Mouse (Mus musculus) CH12.LX (cell line): ENCODE measurements at regions not wholly inside any gene's neighbourhood (a gene's known extent, or its start where the extent isn't known, plus 50 kb on each side); places are given as distances from the start of the nearest gene placed in this dataset.

Source experiments
- DNase-seq: peaks from one replicate; pipeline ENCODE4 v3.0.0-alpha.2; 2013; ENCODE audit errors: extremely low read depth
- H3K27ac ChIP-seq: 2 replicates; pipeline ENCODE4 v1.5.1; 2012; ENCODE audit warnings: low read depth, mild to moderate bottlenecking, control low read depth, moderate library complexity; ENCODE audit not compliant: insufficient read depth
- H3K27me3 ChIP-seq: replicated peaks from 2 replicates; pipeline ENCODE3; 2012; ENCODE audit warnings: inconsistent platforms
- H3K36me3 ChIP-seq, 2 experiments: replicated peaks in 1 of 2; 2 replicates each; pipeline versions ENCODE3 to v1.6.1; 2012; ENCODE audit warnings: inconsistent platforms in 1 of 2, low read length in 1 of 2, mild to moderate bottlenecking in 1 of 2, mixed read lengths in 1 of 2, moderate library complexity in 1 of 2; ENCODE audit not compliant: control insufficient read depth in 1 of 2, insufficient read depth in 1 of 2
- H3K4me1 ChIP-seq, 2 experiments: 2 replicates each; pipeline ENCODE4 v1.6.1; 2012; ENCODE audit warnings: inconsistent platforms in 1 of 2, moderate library complexity in 1 of 2; ENCODE audit not compliant: insufficient read depth in 2 of 2, control insufficient read depth in 1 of 2
- H3K4me2 ChIP-seq: 2 replicates; pipeline ENCODE4 v1.6.1; 2012; ENCODE audit warnings: low read depth, mild to moderate bottlenecking, control low read depth; ENCODE audit not compliant: poor library complexity, insufficient read depth, severe bottlenecking
- H3K4me3 ChIP-seq, 3 experiments: fragments of 150-350 bp in 1 of 3; sonication (generic) in 1 of 3; replicated peaks in 1 of 3; 2 replicates each; pipeline versions ENCODE3 to v1.5.1; 2011 to 2012; ENCODE audit warnings: low read depth in 2 of 3, low read length in 2 of 3, mild to moderate bottlenecking in 2 of 3, moderate library complexity in 2 of 3, control low read depth in 1 of 3, improper control_type of control experiment in 1 of 3, inconsistent platforms in 1 of 3, mixed read lengths in 1 of 3; ENCODE audit not compliant: poor library complexity in 1 of 3
- H3K79me2 ChIP-seq: replicated peaks from 2 replicates; pipeline ENCODE4 v1.6.1; 2012; ENCODE audit warnings: mild to moderate bottlenecking, moderate library complexity; ENCODE audit not compliant: control insufficient read depth, poor library complexity, insufficient read depth, severe bottlenecking; ENCODE audit errors: extremely low read depth
- H3K9ac ChIP-seq: 2 replicates; pipeline ENCODE4 v1.6.1; 2012; ENCODE audit warnings: low read depth, mild to moderate bottlenecking, control low read depth, moderate library complexity; ENCODE audit not compliant: insufficient read depth
- H3K9me3 ChIP-seq: replicated peaks from 2 replicates; pipeline ENCODE3; 2012; ENCODE audit warnings: low read length, inconsistent platforms, mixed read lengths
- CHD2 ChIP-seq: IDR thresholded peaks from 2 replicates; pipeline ENCODE4 v1.6.1; 2011; ENCODE audit warnings: low read length, improper control_type of control experiment
- CTCF ChIP-seq, 2 experiments: IDR thresholded peaks in 1 of 2; conservative IDR thresholded peaks in 1 of 2; 2 replicates each; pipeline ENCODE4 v1.5.1; 2011 to 2012; ENCODE audit warnings: low read depth in 2 of 2, low read length in 2 of 2, improper control_type of control experiment in 1 of 2, inconsistent platforms in 1 of 2, mild to moderate bottlenecking in 1 of 2, moderate library complexity in 1 of 2
- ELF1 ChIP-seq: IDR thresholded peaks from 2 replicates; pipeline ENCODE4 v1.6.1; 2014; ENCODE audit warnings: low read depth, mild to moderate bottlenecking, inconsistent platforms, low read length, improper control_type of control experiment
- HCFC1 ChIP-seq: IDR thresholded peaks from 2 replicates; pipeline ENCODE4 v1.6.1; 2012; ENCODE audit warnings: low read depth, mild to moderate bottlenecking, inconsistent platforms, low read length, improper control_type of control experiment
- IRF4 ChIP-seq: IDR thresholded peaks from 2 replicates; pipeline ENCODE4 v1.6.1; 2014; ENCODE audit warnings: low read depth, mild to moderate bottlenecking, inconsistent platforms, low read length, improper control_type of control experiment
- KAT2A ChIP-seq: IDR thresholded peaks from 2 replicates; pipeline ENCODE4 v1.6.1; 2012; ENCODE audit warnings: low read length, improper control_type of control experiment, inconsistent platforms; ENCODE audit not compliant: insufficient replicate concordance
- MAX ChIP-seq: IDR thresholded peaks from 2 replicates; pipeline ENCODE4 v1.6.1; 2011; ENCODE audit warnings: low read length, improper control_type of control experiment
- MEF2A ChIP-seq: IDR thresholded peaks from 2 replicates; pipeline ENCODE4 v1.6.1; 2014; ENCODE audit warnings: low read depth, mild to moderate bottlenecking, inconsistent platforms, low read length, improper control_type of control experiment, borderline replicate concordance
- MXI1 ChIP-seq: IDR thresholded peaks from 2 replicates; pipeline ENCODE4 v1.6.1; 2011; ENCODE audit warnings: mild to moderate bottlenecking, low read depth, low read length, improper control_type of control experiment
- MYC ChIP-seq: IDR thresholded peaks from 2 replicates; pipeline ENCODE4 v1.6.1; 2011; ENCODE audit warnings: low read depth, mild to moderate bottlenecking, improper control_type of control experiment, low read length
- NRF1 ChIP-seq: IDR thresholded peaks from 2 replicates; pipeline ENCODE4 v1.6.1; 2014; ENCODE audit warnings: low read depth, mild to moderate bottlenecking, inconsistent platforms, low read length, improper control_type of control experiment, moderate library complexity
- POLR2A ChIP-seq: IDR thresholded peaks from 2 replicates; pipeline ENCODE4 v1.6.1; 2011; ENCODE audit warnings: low read depth, mild to moderate bottlenecking, improper control_type of control experiment, low read length
- RCOR1 ChIP-seq: conservative IDR thresholded peaks from 2 replicates; pipeline ENCODE4 v1.6.1; 2012; ENCODE audit warnings: low read depth, mild to moderate bottlenecking, inconsistent platforms, low read length, improper control_type of control experiment
- SIN3A ChIP-seq: IDR thresholded peaks from 2 replicates; pipeline ENCODE4 v1.6.1; 2012; ENCODE audit warnings: low read length, improper control_type of control experiment, inconsistent platforms
- SMC3 ChIP-seq: IDR thresholded peaks from 2 replicates; pipeline ENCODE4 v1.6.1; 2011; ENCODE audit warnings: low read depth, low read length, improper control_type of control experiment
- TCF12 ChIP-seq: IDR thresholded peaks from 2 replicates; pipeline ENCODE4 v1.6.1; 2014; ENCODE audit warnings: low read depth, mild to moderate bottlenecking, inconsistent platforms, low read length, improper control_type of control experiment
- ZC3H11A ChIP-seq: IDR thresholded peaks from 2 replicates; pipeline ENCODE4 v1.6.1; 2012; ENCODE audit warnings: low read depth, mild to moderate bottlenecking, inconsistent platforms, low read length, improper control_type of control experiment
- ZKSCAN1 ChIP-seq: IDR thresholded peaks from 2 replicates; pipeline ENCODE4 v1.6.1; 2012; ENCODE audit warnings: low read depth, inconsistent platforms, low read length, improper control_type of control experiment, borderline replicate concordance
- ZMIZ1 ChIP-seq: IDR thresholded peaks from 2 replicates; pipeline ENCODE4 v1.6.1; 2012; ENCODE audit warnings: low read depth, mild to moderate bottlenecking, inconsistent platforms, low read length, improper control_type of control experiment
- dilution Hi-C: fragments of 300-500 bp; cut with MboI; formaldehyde crosslinking; loops from 2 replicates; pipeline ENCODE4 v1.14.3; 2020; ENCODE audit warnings: low sequenced_read_pairs; ENCODE audit not compliant: extremely low pct_unique_long_range_greater_than_20kb, extremely low pct_ligation_motif_present
- in situ Hi-C: fragments of 300-500 bp; cut with MboI; formaldehyde crosslinking; loops from 3 replicates; pipeline ENCODE4 v1.14.3; 2019; ENCODE audit warnings: low sequenced_read_pairs, low pct_ligation_motif_present, low pct_unique_long_range_greater_than_20kb, mixed read lengths

DNA sequence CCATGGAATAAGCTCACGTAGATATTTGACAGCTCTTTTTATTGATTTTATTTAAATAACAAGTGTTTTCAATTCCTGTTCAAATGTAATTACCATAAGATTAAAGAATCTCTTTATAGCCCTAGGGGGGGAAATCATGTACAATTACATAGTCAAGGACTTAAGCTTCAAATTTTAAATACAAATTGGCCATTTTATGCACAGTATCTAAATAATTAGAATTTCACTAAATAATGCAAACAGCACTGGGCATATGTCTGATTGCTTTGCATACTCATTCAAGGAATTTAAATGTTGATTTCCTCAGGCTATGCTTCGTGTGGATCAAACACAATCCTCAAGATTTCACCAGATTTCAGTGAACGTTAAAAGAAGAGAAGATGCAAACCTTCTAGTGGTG, 823.1 kb downstream of the Galc start:
- no peak overlapping the region for H3K4me3 ChIP-seq
- H3K9ac ChIP-seq = no peak overlapping the region
- dilution Hi-C loops = no loop called here
- no peaks in the 10 kb centered on the region for H3K9me3 ChIP-seq
- H3K27me3 ChIP-seq = no peaks in the 10 kb centered on the region
- no peaks in the 10 kb centered on the region for H3K4me1 ChIP-seq
- in situ Hi-C loops = no loop called here
- H3K27ac ChIP-seq = no peak overlapping the region
- no peaks in the 10 kb centered on the region for H3K36me3 ChIP-seq
- TF ChIP-seq CHD2 (no peak), MYC (no peak), NRF1 (no peak), RCOR1 (no peak), MXI1 (no peak), SMC3 (no peak), SIN3A (no peak), POLR2A (no peak), MEF2A (no peak)
- no peaks in the 10 kb centered on the region for H3K79me2 ChIP-seq
- no peak overlapping the region for H3K4me2 ChIP-seq
- DNase-seq = no peak

DNA sequence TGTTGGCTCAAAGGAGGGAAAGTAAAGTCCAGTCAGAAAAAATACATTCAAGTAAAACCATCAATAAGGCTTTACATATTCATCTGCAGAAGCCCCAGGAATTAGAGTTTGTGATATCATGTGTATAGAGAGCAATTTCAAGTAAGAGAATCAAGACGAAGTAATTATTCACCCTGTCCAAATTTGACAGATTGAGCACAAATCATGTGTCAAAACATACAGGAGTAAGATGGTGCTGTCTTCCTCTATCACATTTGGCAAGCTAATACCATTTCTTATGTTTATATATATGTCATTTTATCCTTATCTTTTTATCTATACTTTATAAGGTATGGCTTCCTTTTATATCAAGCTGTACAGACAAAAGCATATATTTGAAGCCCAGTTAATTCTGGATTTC, 825.2 kb downstream of the Galc start:
- no peak overlapping the region for H3K9ac ChIP-seq
- H3K36me3 ChIP-seq = no peaks in the 10 kb centered on the region
- H3K4me3 ChIP-seq = no peak overlapping the region
- no peaks in the 10 kb centered on the region for H3K9me3 ChIP-seq
- TF ChIP-seq IRF4 (no peak), ZKSCAN1 (no peak), MAX (no peak), HCFC1 (no peak), KAT2A (no peak), CTCF (conservative IDR thresholded peaks at IDR 0.05 in 1 of 2, IDR thresholded peaks at IDR 0.05 in 1 of 2; ENCODE audit: low read depth in 2 of 2, low read length in 2 of 2) (no peak), MYC (no peak), ELF1 (no peak), SIN3A (no peak), ZMIZ1 (no peak), TCF12 (no peak), ZC3H11A (no peak)
- H3K4me1 ChIP-seq = no peaks in the 10 kb centered on the region
- H3K79me2 ChIP-seq = no peaks in the 10 kb centered on the region
- dilution Hi-C loops (no loop called here), in situ Hi-C loops (no loop called here)
- no peak overlapping the region for H3K27ac ChIP-seq
- DNase-seq = no peak
- H3K4me2 ChIP-seq = no peak overlapping the region
- no peaks in the 10 kb centered on the region for H3K27me3 ChIP-seq
